Mouse (Mus musculus): ENCODE measurements around the gene Pknox2. TPM values are rescaled to one million over a fixed set of nuclear protein-coding genes. Genes with fewer than 3 reads are reported as not detected.

The Pknox2 gene
- polyA plus RNA-seq, 1 experiment from 2014 or later: 44.7 TPM

DNA sequence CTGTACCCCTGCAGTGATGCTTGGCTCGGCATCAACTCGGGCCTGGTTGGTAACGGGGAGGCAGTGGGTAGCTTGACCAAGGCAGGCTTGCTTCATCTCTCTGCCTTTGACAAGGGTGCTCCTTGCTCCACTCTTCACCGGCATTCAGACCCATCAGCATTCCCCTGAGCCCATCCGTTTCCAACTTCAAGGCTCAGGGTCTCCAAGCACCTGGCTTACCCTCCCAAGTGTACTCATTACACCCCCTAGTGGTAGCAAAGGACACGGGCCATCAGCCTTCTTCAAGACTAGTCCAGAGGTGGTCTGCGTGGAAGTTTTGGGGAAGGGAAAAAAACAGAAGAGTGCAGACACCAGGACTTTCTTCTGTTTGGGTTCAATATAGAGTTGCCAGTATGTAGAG lies 178.5 kb downstream of the Pknox2 start:
- Histone ChIP-seq H3K27me3 (no peaks in the 10 kb centered on the region), H3K9ac (no peak overlapping the region), H3K9me3 (no peaks in the 10 kb centered on the region), H3K4me1 (replicated peaks) (peaks cover 58% of the 10 kb centered on the region), H3K27ac (no peak overlapping the region), H3K4me3 (no peak overlapping the region), H3K4me2 (no peak overlapping the region), H3K36me3 (0 out of 2 replicates have a peak, but pooled peaks cover 3% of the 10 kb centered on the region)
- ATAC-seq (ENCODE audit: low FRiP score): 0 out of 2 replicates have a peak, but pooled peaks have one; percentile 12
- WGBS: 46% methylated on average over 7 of the region's 7 CpGs

DNA sequence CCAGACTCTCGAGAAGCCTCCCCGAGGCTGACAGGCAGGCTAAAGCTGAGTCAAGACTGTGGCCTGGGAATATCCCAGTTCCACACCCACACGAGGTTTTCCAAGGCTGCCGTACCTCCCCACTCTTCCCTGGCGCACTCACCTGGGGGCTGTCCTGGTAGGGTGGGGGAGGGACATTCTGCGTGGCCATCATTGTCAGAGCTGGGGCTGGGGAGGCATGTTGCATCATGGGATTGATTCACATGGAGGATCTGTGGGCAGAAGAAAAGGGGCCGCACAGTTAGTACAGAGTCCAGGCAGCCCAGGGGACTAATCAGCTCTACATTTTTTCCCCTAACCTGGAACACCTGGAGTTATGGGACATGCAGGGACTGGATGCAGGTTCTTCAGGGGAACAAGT lies 179.0 kb downstream of the Pknox2 start:
- Histone ChIP-seq H3K9ac (no peak overlapping the region), H3K4me2 (no peak overlapping the region), H3K27ac (no peak overlapping the region), H3K4me3 (no peak overlapping the region), H3K36me3 (0 out of 2 replicates have a peak, but pooled peaks cover 3% of the 10 kb centered on the region), H3K27me3 (no peaks in the 10 kb centered on the region), H3K9me3 (no peaks in the 10 kb centered on the region), H3K4me1 (replicated peaks) (peaks cover 59% of the 10 kb centered on the region)
- no peak for ATAC-seq (ENCODE audit: low FRiP score)
- 83% methylated on average over 7 of the region's 7 CpGs for WGBS

DNA sequence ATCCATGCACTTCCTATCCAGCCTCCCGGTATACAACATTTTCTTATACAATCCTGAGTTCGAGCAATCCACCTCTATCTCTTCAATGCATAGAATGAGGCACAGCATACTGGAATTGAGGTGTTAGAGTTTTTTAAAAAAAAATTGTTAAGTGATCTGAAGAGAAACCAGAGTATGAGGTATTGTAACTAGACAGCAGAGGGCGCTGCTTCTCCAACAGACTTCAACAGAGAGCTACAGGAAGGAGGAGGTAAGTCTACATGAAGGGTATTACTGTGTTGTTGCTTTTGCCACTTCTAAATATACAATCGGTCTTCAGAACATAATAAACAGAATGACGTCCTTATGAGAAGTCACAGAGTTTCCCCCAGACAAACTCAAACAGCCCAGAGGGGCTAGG lies 181.5 kb downstream of the Pknox2 start:
- no peak overlapping the region for H3K9ac ChIP-seq
- no peaks in the 10 kb centered on the region for H3K9me3 ChIP-seq
- no peak for ATAC-seq (ENCODE audit: low FRiP score)
- H3K4me2 ChIP-seq: no peak overlapping the region
- WGBS: 66% methylated on average over 5 of the region's 5 CpGs
- H3K36me3 ChIP-seq: 0 out of 2 replicates have a peak, but pooled peaks cover 3% of the 10 kb centered on the region
- H3K27me3 ChIP-seq: no peaks in the 10 kb centered on the region
- no peak overlapping the region for H3K4me3 ChIP-seq
- no peak overlapping the region for H3K27ac ChIP-seq
- H3K4me1 ChIP-seq (replicated peaks): peaks cover 64% of the 10 kb centered on the region

DNA sequence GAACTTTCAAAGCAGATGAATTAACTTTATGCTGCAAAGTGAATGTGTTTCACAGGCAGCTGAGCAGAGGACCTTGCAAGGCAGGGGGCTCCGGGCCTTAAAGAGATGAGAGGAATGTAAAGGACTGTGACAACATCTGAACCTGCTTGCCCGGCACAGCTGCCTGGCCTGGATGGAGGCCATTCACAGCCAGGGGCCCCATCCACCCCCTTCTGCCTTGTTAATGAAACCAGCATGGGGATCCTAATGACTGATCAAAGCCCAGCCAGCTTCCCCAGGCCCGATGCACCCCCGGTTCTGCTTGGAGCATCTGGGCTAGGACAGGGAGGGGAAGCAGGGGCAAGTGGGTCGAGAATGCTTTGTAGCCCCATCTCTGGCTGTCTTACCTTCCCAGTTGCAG lies 183.0 kb downstream of the Pknox2 start:
- no peak for ATAC-seq (ENCODE audit: low FRiP score)
- H3K36me3 ChIP-seq: 0 out of 2 replicates have a peak, but pooled peaks cover 3% of the 10 kb centered on the region
- 3% methylated on average over 5 of the region's 5 CpGs for WGBS
- no peak overlapping the region for H3K4me3 ChIP-seq
- H3K9me3 ChIP-seq: no peaks in the 10 kb centered on the region
- peaks cover 60% of the 10 kb centered on the region for H3K4me1 ChIP-seq (replicated peaks)
- H3K9ac ChIP-seq: peak overlapping the region; percentile 49; the same call in 1 of the 2 replicates
- H3K27ac ChIP-seq: peak overlapping the region; percentile 60
- H3K4me2 ChIP-seq: no peak overlapping the region
- H3K27me3 ChIP-seq: no peaks in the 10 kb centered on the region

DNA sequence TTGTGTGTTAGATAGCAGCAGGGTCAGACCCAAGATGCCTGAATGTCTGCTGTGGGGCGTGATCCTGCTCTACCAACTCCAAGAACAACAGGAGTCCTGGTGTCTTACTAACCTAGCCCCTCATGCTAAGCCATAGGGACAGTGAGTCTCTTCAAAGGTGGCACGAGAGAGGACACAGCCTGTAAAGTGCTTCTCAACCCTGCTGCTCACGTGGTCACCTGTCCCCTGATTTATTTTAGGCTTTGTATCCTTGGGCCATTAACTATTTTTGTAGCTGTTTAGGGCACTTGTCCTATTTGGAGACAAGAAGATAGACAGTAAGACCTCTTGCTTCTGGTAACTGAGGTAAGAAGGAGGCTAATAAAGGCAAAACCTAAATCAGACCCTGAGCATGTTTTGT lies 183.7 kb downstream of the Pknox2 start:
- ATAC-seq (ENCODE audit: low FRiP score): no peak
- WGBS: 40% methylated on average over 3 of the region's 3 CpGs
- H3K36me3 ChIP-seq: 0 out of 2 replicates have a peak, but pooled peaks cover 3% of the 10 kb centered on the region
- H3K4me2 ChIP-seq: no peak overlapping the region
- no peaks in the 10 kb centered on the region for H3K27me3 ChIP-seq
- no peak overlapping the region for H3K27ac ChIP-seq
- peaks cover 58% of the 10 kb centered on the region for H3K4me1 ChIP-seq (replicated peaks)
- no peak overlapping the region for H3K4me3 ChIP-seq
- no peak overlapping the region for H3K9ac ChIP-seq
- no peaks in the 10 kb centered on the region for H3K9me3 ChIP-seq

DNA sequence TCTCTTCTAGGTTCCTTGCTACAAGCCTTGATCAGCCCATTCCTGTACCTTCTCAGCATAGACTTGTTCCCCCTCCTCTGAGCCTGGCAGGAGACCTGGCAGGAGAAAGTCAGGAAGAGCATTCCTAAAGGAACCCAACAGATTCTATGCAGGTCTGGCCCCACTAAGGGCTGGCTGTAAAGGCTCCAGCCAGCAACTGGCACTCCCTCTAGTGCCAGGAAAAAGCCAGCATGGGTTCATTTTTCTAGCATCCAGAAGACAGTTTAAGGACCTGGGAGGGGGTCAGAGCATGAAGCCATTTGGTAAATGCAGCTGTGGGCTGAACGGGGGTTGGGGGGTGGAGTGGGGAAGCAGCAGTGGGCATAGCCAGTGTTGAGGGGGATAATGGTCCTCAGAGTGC lies 185.3 kb downstream of the Pknox2 start:
- H3K4me3 ChIP-seq: no peak overlapping the region
- no peak for ATAC-seq (ENCODE audit: low FRiP score)
- no peak overlapping the region for H3K4me2 ChIP-seq
- H3K36me3 ChIP-seq: no peaks in the 10 kb centered on the region
- H3K27ac ChIP-seq: peak overlapping the region; percentile 60; the same call in 1 of the 2 replicates
- peaks cover 51% of the 10 kb centered on the region for H3K4me1 ChIP-seq (replicated peaks)
- no peaks in the 10 kb centered on the region for H3K27me3 ChIP-seq
- H3K9me3 ChIP-seq: no peaks in the 10 kb centered on the region
- 53% methylated on average over 1 of the region's 1 CpGs for WGBS
- no peak overlapping the region for H3K9ac ChIP-seq

DNA sequence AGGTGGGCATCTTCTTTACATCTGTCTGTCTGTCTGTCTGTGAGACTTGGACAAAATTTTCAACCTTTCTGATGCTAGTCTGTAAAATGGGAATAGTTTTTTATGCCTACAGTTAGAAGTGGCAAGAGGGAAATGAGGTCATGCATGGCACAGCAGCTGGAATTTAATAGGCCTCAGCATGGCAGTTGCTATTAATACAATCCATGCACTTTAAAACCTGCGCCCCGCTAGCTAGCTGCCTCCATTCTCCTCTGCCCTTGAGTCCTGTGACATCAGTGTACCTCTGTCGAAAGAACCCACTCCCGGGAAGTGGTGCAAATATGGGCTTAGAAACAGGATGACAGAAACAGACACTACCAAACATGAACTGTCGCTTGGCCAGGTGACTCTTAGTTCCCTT lies 186.1 kb downstream of the Pknox2 start:
- Histone ChIP-seq H3K4me1 (replicated peaks) (peaks cover 44% of the 10 kb centered on the region), H3K4me3 (no peak overlapping the region)
- 93% methylated on average over 5 of the region's 5 CpGs for WGBS

DNA sequence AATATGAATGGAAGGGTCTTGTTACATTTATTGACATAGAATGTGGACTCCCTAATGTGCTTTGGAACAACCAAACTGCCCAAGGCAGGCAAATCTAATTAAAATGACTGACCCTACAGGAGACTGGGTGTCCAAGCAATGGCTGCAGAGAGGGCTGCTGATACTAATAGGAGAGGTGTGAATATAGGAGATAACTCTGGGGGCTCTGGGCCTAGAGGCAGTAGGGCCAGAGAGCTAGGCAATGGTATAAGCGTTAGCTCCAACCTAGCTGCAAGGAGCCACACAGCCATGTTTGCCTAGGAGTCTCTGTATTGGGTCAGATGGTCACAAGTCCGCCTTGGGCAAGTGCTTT lies 196.1 kb downstream of the Pknox2 start:
- H3K9me3 ChIP-seq: no peaks in the 10 kb centered on the region
- ATAC-seq (ENCODE audit: low FRiP score): peak; percentile 50
- 62% methylated on average over 2 of the region's 2 CpGs for WGBS
- H3K27ac ChIP-seq: peak overlapping the region; percentile 77
- H3K9ac ChIP-seq: no peak overlapping the region
- no peaks in the 10 kb centered on the region for H3K27me3 ChIP-seq
- H3K36me3 ChIP-seq: peaks cover 7% of the 10 kb centered on the region; the same call in 1 of the 2 replicates
- peaks cover 27% of the 10 kb centered on the region for H3K4me1 ChIP-seq (replicated peaks)
- peak overlapping the region; percentile 3; the same call in 1 of the 2 replicates for H3K4me2 ChIP-seq
- H3K4me3 ChIP-seq: no peak overlapping the region

More for the DNA sequence above, 186.1 kb downstream of the Pknox2 start:
- Histone ChIP-seq H3K27ac (no peak overlapping the region), H3K9ac (no peak overlapping the region), H3K36me3 (no peaks in the 10 kb centered on the region), H3K4me2 (no peak overlapping the region), H3K9me3 (no peaks in the 10 kb centered on the region), H3K27me3 (no peaks in the 10 kb centered on the region)
- no peak for ATAC-seq (ENCODE audit: low FRiP score)

DNA sequence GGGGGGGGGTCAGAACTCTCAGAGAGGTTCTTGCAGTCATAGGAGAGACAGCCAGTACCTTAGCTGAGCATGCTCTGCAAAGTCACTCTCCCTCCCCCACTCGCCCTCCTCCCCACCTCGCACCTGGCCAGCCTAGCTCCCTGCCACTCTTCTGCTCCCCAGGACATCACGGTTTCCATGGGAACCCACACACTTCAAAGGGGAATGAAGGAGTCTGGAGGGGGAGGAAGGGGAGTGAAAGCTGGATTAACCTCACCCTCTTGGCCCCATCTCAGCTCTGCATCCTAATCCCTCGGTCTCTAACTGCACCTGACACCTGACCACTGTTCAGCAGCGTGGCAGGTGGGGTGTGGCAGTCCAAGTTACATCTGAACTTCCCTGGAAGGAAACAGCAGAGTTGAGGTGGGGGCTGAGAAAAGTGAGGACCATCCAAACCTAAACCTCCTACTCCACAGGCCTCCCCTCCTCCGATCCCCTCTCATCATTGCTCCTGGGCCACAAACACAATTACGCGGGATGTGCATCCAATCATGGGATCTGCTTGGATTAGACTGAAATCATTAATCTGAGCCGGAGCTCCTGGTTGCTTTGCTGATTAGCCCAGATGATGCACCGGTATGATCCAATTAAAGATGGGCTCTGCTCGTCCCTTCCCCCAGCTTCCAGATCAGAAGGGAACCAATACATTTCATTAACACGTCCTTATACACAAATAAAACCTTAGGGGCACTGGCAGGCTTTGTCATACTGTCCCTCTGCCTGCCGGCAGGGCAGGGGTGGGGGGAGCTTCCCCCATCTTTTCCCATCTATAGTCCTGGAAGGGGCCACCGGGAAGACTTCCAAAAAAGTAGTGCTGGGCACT lies 196.7 kb downstream of the Pknox2 start:
- Histone ChIP-seq H3K27ac (peak overlapping the region; percentile 77), H3K9ac (no peak overlapping the region), H3K4me1 (replicated peaks) (peaks cover 27% of the 10 kb centered on the region), H3K4me3 (no peak overlapping the region), H3K4me2 (peak overlapping the region; percentile 3; the same call in 1 of the 2 replicates), H3K36me3 (peaks cover 7% of the 10 kb centered on the region; the same call in 1 of the 2 replicates), H3K27me3 (no peaks in the 10 kb centered on the region), H3K9me3 (no peaks in the 10 kb centered on the region)
- peak; percentile 75 for ATAC-seq (ENCODE audit: low FRiP score)
- WGBS: 16% methylated on average over 14 of the region's 14 CpGs

DNA sequence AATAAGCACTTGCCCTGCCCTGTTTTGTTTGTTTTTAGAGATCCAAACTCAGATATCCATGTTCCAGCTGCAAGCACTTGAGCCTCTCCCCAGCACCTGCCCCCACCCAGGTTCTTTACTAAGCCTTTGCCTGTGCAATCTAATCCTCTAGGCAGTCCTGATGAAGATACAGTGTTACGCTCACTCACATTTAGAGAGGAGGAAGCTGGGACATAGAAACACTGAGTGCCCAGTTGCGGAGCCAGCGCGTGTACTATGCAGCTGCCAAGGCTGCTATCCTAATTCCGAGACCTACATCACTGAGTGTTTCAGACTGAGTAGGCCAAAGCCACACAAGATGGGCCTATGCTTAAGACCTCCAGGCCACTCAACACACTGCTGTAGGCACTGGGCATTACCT lies 199.0 kb downstream of the Pknox2 start:
- Histone ChIP-seq H3K36me3 (no peaks in the 10 kb centered on the region), H3K4me3 (no peak overlapping the region), H3K9ac (no peak overlapping the region), H3K4me2 (no peak overlapping the region), H3K9me3 (no peaks in the 10 kb centered on the region), H3K4me1 (replicated peaks) (peaks cover 36% of the 10 kb centered on the region), H3K27me3 (no peaks in the 10 kb centered on the region), H3K27ac (no peak overlapping the region)
- 92% methylated on average over 5 of the region's 5 CpGs for WGBS
- no peak for ATAC-seq (ENCODE audit: low FRiP score)

DNA sequence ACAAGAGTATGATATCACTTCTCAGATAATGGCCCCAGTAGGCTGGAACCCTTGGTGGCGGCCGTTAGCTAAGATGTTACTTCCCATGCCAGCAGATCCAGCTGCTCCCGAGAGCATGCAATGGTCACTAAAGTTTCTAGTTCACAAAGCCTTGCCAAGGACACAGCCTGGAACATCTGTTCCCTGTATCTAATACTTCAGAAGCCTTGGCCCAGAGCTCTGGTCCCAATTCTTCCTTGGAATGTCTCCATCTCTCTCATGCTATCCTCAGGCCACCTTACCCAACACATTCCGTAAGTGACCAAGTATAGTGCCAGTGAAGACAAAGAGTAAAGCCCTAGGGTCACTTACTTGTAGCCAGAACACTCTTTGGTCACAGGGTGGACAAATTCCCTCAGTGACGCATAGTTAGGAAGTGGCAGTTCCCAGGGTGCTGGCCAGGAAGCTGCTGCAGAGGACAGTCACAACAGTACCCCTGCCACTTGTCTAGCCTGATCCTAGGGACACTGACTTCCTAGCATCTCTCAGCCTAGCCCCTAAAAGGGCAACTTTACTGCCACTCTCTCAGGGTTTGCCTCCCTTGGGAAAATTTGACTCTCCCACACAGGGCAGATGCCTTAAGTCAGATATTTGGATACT lies 200.0 kb downstream of the Pknox2 start:
- H3K9me3 ChIP-seq: no peaks in the 10 kb centered on the region
- H3K4me3 ChIP-seq: no peak overlapping the region
- ATAC-seq (ENCODE audit: low FRiP score): no peak
- H3K4me2 ChIP-seq: no peak overlapping the region
- H3K9ac ChIP-seq: no peak overlapping the region
- H3K36me3 ChIP-seq: no peaks in the 10 kb centered on the region
- H3K27ac ChIP-seq: no peak overlapping the region
- peaks cover 36% of the 10 kb centered on the region for H3K4me1 ChIP-seq (replicated peaks)
- H3K27me3 ChIP-seq: no peaks in the 10 kb centered on the region
- WGBS: 93% methylated on average over 5 of the region's 5 CpGs

DNA sequence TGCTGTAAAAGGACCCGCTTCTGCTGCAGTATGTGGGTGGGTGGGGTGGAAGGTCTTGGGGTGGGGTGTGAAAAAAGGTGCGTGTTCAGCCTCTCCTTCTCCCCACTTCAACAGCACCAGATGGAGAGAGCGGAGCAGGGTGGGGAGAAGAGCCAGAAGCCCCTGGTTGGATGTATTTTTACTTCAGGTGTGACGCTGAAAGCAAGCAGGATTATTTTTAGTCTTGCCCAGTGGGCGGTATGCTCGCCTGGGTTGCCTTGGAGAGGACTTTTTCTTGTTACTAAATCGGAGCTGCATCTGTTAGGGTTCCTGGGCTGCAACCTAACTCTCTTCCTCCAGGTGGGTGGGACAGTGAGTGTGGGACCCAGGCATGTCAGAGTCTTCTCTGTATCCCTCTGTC lies 202.4 kb downstream of the Pknox2 start:
- no peak for ATAC-seq (ENCODE audit: low FRiP score)
- 75% methylated on average over 7 of the region's 7 CpGs for whole genome bisulfite sequencing
- no peak overlapping the region for H3K27ac ChIP-seq
- no peaks in the 10 kb centered on the region for H3K36me3 ChIP-seq
- no peak overlapping the region for H3K4me3 ChIP-seq
- H3K9me3 ChIP-seq: no peaks in the 10 kb centered on the region
- H3K4me1 ChIP-seq (replicated peaks): peaks cover 35% of the 10 kb centered on the region
- H3K4me2 ChIP-seq: no peak overlapping the region
- no peak overlapping the region for H3K9ac ChIP-seq
- no peaks in the 10 kb centered on the region for H3K27me3 ChIP-seq
